Mouse (Mus musculus): ENCODE results near the gene Trmo.

Gene Trmo

GRCm38 (mm10) chr4:46389013-46389611, at the start of gene Trmo:
Gene Trmo (minus strand): TSS chr4:46389437.
- DNase-seq (ENCODE audit: low spot score in 2 of 2): peak; percentile 89 to 90

DNA sequence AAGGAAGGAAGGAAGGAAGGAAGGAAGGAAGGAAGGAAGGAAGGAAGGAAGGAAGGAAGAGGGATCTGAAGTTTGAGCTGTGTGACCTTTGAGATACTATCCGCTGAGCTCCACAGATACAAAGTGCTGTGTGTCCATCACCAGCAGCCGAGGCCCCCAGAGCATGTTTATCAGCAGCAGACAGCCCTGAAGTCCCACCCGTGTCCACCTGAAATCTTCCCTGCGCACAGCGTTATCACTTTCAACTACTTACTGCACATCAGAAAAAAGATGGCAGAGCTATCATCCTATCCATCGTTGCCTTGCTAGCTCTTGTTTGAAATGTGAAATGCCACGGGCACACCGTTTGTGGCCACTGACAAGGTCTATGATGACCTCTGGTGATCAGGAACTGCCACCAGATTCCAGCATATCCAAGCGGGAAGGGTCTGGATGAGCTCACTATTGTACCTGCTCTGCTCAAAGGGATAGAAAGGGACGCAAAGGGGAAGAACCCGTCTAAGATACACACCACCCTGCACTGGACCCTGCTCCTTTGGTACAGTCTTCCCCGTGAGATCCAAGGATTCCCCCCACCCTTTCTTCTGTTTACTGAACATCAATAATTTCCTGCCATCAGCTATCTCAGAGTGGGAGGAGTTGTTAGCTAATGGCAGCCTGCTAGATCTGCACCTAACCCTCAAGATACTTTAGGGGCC, 43.3 kb upstream of the Trmo start:
- DNase-seq (ENCODE audit: low spot score in 2 of 2): no peak

DNA sequence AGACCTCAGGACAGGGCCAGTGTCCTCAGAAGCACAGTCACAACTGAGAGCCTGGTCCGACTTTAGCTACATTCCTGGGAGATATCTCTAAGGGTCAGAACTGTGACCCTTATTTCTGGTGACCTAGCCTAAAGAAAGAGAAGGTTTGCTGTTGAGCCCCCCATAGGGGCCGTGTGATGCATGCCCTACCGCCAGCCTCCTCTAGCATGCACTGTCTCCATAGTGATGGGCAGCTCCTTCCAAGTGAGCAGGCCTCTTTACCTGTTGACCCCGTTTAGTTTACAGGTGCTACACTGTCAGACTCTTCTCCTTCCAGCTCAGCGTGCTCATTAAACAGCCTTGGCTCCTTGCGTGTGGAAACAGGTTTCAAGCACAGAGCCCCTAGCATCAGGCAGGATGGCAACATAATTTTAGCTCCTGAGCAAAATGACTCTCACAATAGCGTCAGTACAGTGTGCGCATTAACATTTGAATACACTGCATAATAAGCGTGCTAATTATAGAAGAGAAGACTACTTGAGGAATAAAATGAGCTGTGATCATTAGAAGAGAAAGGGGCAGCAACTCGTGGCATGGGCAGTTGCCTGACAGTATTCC, 39.8 kb upstream of the Trmo start:
- peak in 1 of 2 experiments; percentile 14 for DNase-seq (ENCODE audit: low spot score in 2 of 2)

DNA sequence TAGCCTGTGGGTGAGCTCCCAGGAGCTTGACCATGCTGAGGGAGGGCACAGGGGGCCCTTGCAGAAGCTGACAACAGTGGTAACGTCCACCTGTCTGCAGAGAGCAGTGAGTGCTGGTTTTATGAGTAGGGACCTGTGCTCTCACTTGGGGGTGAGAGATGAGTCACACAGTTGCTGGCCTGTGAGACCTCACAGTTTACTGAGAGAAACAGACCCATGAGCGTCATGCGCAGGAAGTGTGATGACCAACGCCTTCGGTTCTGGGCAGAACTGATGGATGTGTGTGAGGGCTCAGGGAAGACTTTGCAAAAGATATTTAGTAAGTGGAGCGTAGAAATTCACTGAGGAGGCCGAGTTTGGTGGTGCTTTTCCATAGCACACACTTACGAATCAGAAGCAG, 33.4 kb upstream of the Trmo start:
- no peak for DNase-seq (ENCODE audit: low spot score in 2 of 2)

DNA sequence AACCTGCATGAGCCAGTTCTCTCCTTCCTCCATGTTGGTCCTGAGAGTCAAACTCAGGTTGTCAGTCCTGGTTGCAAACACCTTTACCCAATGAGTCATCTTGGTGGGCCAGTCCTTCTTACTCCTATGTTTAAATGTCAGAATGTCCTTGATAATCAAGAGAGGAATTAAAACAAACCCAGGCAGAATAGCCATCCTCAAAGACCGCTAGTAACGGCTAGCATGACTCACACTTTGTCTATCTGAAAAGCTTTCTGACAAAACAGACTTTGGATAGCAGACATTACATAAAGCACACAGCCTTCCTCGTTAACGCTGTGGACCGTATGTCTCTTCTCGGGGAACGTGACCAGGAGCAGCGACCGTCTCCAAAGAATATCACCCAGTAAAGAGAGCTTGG, 29.6 kb upstream of the Trmo start:
- no peak for DNase-seq (ENCODE audit: low spot score in 2 of 2)

DNA sequence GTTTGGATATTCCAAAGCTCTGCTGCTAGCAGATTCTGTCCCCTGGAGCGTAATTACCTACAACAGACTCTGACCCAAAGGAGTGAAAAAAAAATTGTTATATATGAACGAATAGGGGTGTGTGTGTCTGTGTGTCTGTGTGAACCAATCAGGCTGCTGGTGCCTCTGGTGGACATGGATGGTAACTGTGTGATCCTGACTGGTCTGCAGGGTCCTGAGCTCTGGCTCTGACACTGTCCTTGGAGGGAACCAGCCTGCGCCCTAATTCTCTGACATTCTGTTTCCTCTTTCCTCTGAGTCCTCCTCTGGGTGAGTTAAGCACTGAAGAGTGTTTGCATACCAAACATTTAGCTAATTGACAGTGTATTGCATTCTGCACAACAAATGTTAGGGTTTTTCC, 28.3 kb upstream of the Trmo start:
- DNase-seq (ENCODE audit: low spot score in 2 of 2): no peak

DNA sequence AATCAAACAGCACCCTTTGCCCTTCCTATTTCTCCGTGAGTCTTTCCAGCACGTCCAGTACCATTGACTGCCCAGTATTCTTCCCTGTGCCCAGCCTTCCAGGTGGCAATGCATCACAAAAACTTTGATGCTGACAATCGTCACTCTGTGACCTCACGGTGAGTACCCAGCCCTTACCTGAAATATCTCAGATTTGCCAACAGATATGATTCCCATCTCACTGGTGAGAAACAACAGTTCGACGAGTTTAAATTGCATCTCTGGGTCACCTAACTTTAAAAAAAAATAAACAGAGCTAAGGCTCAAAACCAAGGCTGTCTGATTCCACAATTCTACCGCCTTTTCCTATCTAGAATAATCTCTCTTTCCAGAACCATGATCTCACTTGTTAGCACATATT, 24.2 kb upstream of the Trmo start, which contains the start of gene Hemgn:
Hemgn (minus strand) TSS at position 101 of the 400 bp plus-strand sequence.
- DNase-seq (ENCODE audit: low spot score in 2 of 2): no peak

GRCm38 (mm10) chr4:46412113-46412512, 22.9 kb upstream of the Trmo start:
- no peak for DNase-seq (ENCODE audit: low spot score in 2 of 2)

DNA sequence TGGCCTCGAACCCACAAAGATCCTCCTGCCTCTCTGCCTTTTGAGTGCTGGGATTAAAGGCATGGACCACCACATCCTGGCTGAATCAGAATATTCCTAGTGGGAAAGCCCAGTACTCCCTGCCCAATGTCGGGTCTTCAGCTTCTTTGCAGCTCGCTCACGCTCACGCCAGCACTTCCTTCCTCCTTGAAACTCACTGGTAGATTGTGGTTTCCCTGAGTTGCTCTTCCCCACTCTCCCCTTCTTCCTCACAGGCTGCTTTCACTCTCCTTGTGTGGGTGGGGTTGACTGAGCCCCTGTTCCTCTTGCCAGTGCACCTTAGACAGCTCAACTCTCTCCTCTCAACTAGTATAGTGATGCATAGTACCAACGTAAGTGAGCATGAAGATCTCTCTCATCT, 22.3 kb upstream of the Trmo start:
- no peak for DNase-seq (ENCODE audit: low spot score in 2 of 2)

DNA sequence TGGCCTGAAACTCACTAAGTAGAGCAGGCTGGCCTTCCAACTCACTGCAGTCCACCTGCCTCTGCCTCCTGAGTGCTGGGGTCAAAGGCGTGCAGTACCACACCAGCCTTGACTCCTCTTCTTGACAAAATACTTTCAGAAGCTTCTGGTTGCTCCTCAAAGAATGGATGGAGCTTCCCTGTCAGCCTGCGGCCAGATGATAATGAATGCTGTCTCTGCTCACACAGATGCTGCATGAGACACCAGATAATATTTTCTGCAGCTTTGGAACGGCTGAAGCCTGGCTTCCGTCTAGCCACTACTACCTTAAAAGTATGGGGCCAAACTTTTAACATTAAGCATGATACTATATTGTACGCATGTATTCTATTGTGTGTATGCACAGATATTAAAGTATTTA, 21.4 kb upstream of the Trmo start:
- no peak for DNase-seq (ENCODE audit: low spot score in 2 of 2)

DNA sequence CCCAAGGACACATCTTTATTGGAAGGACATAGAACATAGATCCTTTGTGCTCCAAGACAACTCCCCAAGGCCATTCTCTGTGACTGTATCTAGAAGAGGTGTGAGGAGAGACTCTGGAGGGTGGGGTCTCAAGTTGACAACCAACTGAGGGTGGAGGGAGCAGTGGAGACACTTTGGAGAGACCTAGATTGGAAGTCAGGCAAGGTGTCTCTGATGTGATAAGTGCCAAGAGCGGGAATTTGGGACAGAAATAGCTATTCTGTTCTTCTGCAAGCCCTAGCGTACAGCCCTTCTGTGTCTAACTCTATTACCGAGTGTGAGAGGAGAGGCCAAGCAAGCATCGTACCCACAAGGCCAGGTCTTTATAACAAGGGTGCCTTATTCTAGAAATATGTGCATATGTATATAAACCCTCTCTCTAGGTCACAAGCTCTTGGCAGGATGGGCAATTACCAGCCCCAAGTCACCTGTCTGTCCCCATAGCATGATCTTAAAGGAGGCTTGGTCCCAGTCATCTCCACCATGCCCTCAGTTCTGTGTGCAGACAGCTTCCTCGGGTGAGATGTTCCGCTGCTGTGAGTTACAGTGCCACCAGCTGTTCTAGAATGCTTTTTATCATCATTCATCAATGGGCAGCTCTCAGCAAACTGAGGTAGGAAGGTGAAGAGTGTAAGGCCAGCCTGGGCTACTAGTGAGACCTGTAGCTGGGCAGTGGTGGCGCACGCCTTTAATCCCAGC, 17.9 kb upstream of the Trmo start:
- no peak for DNase-seq (ENCODE audit: low spot score in 2 of 2)

GRCm38 (mm10) chr4:46404042-46404795, 15.0 kb upstream of the Trmo start:
- DNase-seq (ENCODE audit: low spot score in 2 of 2): no peak

GRCm38 (mm10) chr4:46398839-46399238, 9.6 kb upstream of the Trmo start:
- DNase-seq (ENCODE audit: low spot score in 2 of 2): no peak

GRCm38 (mm10) chr4:46395736-46396135, 6.5 kb upstream of the Trmo start:
- no peak for DNase-seq (ENCODE audit: low spot score in 2 of 2)

- DNase-seq (ENCODE audit: low spot score in 2 of 2): no peak
Measured at GRCm38 (mm10) chr4:46394388-46394787, 5.2 kb upstream of the Trmo start.

DNA sequence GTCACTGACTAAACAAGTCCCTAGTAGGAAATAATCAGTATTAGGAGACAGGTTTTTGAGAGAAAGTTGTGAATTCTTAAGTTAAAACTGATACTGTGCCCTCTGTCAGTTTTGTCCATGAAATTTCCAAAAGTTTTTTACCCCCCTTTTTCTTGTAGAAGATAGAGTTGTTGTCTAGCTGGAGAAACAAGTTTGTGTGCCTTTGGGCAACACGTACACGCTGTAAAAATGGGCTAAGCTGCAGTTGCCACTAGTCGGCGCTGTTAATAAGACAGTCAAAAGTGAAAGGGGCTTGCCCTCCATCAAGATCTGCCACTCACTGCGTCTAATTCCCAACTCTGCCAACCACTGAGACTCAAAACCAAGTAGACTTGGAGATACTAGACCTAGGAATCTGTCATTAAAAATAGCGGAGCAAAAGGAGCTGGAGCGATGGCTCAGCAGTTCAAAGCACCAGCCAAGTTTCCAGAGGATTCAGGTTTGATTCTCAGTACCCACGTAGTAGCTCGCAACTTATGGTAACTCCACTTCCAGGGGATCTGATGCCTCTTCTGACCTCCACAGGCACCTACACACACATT, 1.2 kb upstream of the Trmo start:
- DNase-seq (ENCODE audit: low spot score in 2 of 2): peak; percentile 61 to 65

GRCm38 (mm10) chr4:46389612-46390341, 540 bp upstream of the Trmo start:
- no peak for DNase-seq (ENCODE audit: low spot score in 2 of 2)

DNA sequence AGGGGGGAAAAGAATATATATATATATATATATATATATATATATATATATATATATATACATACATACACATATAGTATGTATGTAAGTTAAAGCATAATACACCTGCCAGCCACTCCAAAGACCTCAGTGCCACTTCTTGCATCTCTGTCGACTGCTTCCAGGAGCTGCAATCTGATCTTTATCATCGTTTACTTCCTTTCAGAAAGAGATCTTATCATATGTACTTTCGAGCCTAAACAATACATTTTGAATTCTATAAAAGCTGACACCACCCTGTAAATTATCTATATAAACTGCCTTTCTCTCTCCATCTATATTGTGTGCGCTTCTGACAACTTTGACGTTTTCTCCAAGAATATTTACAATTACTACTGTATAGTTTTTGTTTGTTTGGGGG, 681 bp downstream of the Trmo start:
- no peak for DNase-seq (ENCODE audit: low spot score in 2 of 2)

DNA sequence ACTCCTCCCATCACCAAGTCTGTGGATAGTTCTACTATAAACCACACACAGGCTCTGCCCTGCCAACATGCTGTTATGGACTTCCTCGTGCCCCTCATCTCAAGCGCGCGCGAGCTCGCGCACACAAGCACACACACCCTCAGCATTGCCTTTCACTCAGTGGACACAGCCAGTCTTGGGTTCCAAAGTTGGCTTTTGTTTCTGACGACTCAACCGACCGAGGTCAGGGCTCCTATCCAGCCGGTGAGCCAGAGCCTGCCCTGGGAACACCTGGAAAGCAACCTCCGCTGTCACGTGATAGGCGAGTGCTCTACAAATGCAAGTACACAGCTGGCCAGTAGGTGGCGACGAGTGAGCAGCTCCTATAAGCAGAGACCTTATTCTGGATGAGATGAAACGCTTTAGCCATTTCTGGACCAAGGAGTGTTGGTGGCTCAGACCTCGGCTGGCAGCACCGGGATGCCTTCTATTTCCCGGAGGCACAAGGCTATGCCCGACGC, 14.3 kb downstream of the Trmo start:
- peak; percentile 66 to 77 for DNase-seq (ENCODE audit: low spot score in 2 of 2)

DNA sequence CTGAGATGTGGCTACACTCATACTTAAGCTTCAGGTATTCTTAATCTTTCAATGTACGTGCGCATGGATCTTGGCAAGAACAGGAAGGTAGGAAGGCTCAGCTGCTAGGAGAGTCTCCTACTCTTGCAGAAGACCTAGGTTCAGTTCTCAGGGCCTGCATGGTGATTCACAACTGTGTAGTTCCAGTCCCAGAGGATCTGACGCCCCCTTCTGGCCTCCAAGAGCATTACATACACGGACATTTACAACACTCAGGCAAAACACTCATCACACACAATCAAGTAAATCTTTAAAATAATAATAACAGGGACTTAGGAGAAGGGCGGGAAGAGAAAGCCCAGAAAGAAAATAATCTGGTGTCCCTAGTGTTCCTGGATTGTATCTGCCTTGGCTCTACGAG, 14.8 kb downstream of the Trmo start:
- DNase-seq (ENCODE audit: low spot score in 2 of 2): no peak

GRCm38 (mm10) chr4:46371030-46371429, 18.2 kb downstream of the Trmo start:
- DNase-seq (ENCODE audit: low spot score in 2 of 2): peak in 1 of 2 experiments; percentile 14
